Mouse (Mus musculus): ENCODE results near the gene Kcna10. TPM values are rescaled to one million over a fixed set of nuclear protein-coding genes. Genes with fewer than 3 reads are reported as not detected.

Gene Kcna10
- total and polyA plus RNA-seq, 3 experiments: not detected

- TF ChIP-seq USF1 (IDR thresholded peaks at IDR 0.05; ENCODE audit: low read depth, low read length): no peak
- TF ChIP-seq CHD2 (IDR thresholded peaks at IDR 0.05; ENCODE audit: low read length): no peak
- TF ChIP-seq NELFE (IDR thresholded peaks at IDR 0.05; ENCODE audit: low read depth, low read length): no peak
- no peak for TF ChIP-seq NRF1 (IDR thresholded peaks at IDR 0.05; ENCODE audit: insufficient read depth, low read depth, low read length, poor library complexity, severe bottlenecking)
- no peak for TF ChIP-seq USF2 (IDR thresholded peaks at IDR 0.05; ENCODE audit: borderline replicate concordance in 1 of 2, insufficient read depth in 1 of 2, low read depth in 1 of 2, low read length in 2 of 2)
- peak; percentile 96 for TF ChIP-seq ZC3H11A (IDR thresholded peaks at IDR 0.05; ENCODE audit: low read depth, low read length)
- TF ChIP-seq ZNF384 (IDR thresholded peaks at IDR 0.05; ENCODE audit: low read depth, low read length): no peak
- TF ChIP-seq BHLHE40 (IDR thresholded peaks at IDR 0.05; ENCODE audit: borderline replicate concordance, low read depth, low read length): no peak
- TF ChIP-seq EP300 (IDR thresholded peaks at IDR 0.05; ENCODE audit: low read depth in 1 of 2, low read length in 2 of 2): no peak
- TF ChIP-seq RAD21 (IDR thresholded peaks at IDR 0.05; ENCODE audit: low read depth, low read length): peak; percentile 99
- TF ChIP-seq MAZ (IDR thresholded peaks at IDR 0.05; ENCODE audit: low read depth, low read length): no peak
These were observed 50.5 kb downstream of the Kcna10 start (continued) for GRCm38 (mm10) chr3:107233351-107233813.

GRCm38 (mm10) chr3:107233945-107234344 is 51.1 kb downstream of the Kcna10 start:
- Histone ChIP-seq H3K27me3 (ENCODE audit: control insufficient read depth in 1 of 2, insufficient read depth in 2 of 2, low read length in 2 of 2) (no peaks in the 10 kb centered on the region), H3K9ac (ENCODE audit: control insufficient read depth, low read depth, low read length, poor library complexity, severe bottlenecking) (no peak overlapping the region), H3K4me3 (ENCODE audit: control insufficient read depth in 1 of 2, insufficient read depth in 1 of 2, low read depth in 2 of 2, low read length in 2 of 2) (no peak overlapping the region), H3K27ac (ENCODE audit: control insufficient read depth, low read depth, low read length) (no peak overlapping the region), H3K79me2 (ENCODE audit: control insufficient read depth, insufficient read depth, low read length, poor library complexity) (no peaks in the 10 kb centered on the region), H3K4me1 (ENCODE audit: control insufficient read depth in 1 of 2, insufficient read depth in 2 of 2, low read length in 2 of 2) (no peaks in the 10 kb centered on the region), H3K9me3 (replicated peaks; ENCODE audit: insufficient read depth, low read length) (no peaks in the 10 kb centered on the region), H3K36me3 (ENCODE audit: control insufficient read depth in 1 of 2, insufficient read depth in 2 of 2, low read length in 2 of 2) (no peaks in the 10 kb centered on the region)
- TF ChIP-seq POLR2AphosphoS2 (IDR thresholded peaks at IDR 0.05; ENCODE audit: low read length) (no peak), ZC3H11A (IDR thresholded peaks at IDR 0.05; ENCODE audit: low read depth, low read length) (no peak), NRF1 (IDR thresholded peaks at IDR 0.05; ENCODE audit: insufficient read depth, low read depth, low read length, poor library complexity, severe bottlenecking) (no peak), POLR2A (IDR thresholded peaks at IDR 0.05; ENCODE audit: control insufficient read depth in 1 of 2, insufficient read depth in 1 of 2, low read depth in 1 of 2, low read length in 2 of 2, poor library complexity in 1 of 2) (no peak), E2F4 (IDR thresholded peaks at IDR 0.05; ENCODE audit: borderline replicate concordance, low read depth, low read length) (no peak), NELFE (IDR thresholded peaks at IDR 0.05; ENCODE audit: low read depth, low read length) (no peak), SMC3 (IDR thresholded peaks at IDR 0.05; ENCODE audit: low read depth, low read length) (no peak), MAX (IDR thresholded peaks at IDR 0.05; ENCODE audit: low read length) (no peak), TAL1 (IDR thresholded peaks at IDR 0.05; ENCODE audit: low read length) (no peak), ETS1 (IDR thresholded peaks at IDR 0.05; ENCODE audit: low read depth, low read length) (no peak), JUND (IDR thresholded peaks at IDR 0.05; ENCODE audit: low read depth, low read length) (no peak)
- DNase-seq (ENCODE audit: low read depth, low spot score): no peak
